Mouse (Mus musculus) T-helper 2 cell (primary cell): Measurements from ENCODE around the gene Fundc1.
"Not testable (repeated sequence)": the region's sequence is repeated elsewhere in the genome, so short reads cannot be mapped to it uniquely, and the experiment has no call there.

Experiments
- in situ Hi-C: fragments of 300-600 bp; cut with MboI, MseI; formaldehyde crosslinking; loops from one replicate; pipeline ENCODE4 v1.15.1; 2025; ENCODE audit warnings: high pct_unique_total_duplicates

The Fundc1 gene

GRCm38 (mm10) chrX:17571621-17572459 lies at the start of gene Fundc1:
Gene Fundc1, minus strand, starts transcription at chrX:17572325.
- in situ Hi-C loops = no loop called here

- in situ Hi-C loops = loop anchor here (25.0 kb wide), 1 partner anchor 1374 kb away; no protein-coding TSS in a partner anchor
These were observed 39.1 kb upstream of the Fundc1 start for GRCm38 (mm10) chrX:17611253-17611652.

- in situ Hi-C loops = loop anchor here (25.0 kb wide), 1 partner anchor 1371 kb away; no protein-coding TSS in a partner anchor
These were observed 36.6 kb upstream of the Fundc1 start for GRCm38 (mm10) chrX:17608763-17609162.

GRCm38 (mm10) chrX:17607668-17608067 lies 35.5 kb upstream of the Fundc1 start:
- in situ Hi-C loops = loop anchor here (25.0 kb wide), 1 partner anchor 1370 kb away; no protein-coding TSS in a partner anchor

- in situ Hi-C loops = no loop called here
These were observed 21.2 kb upstream of the Fundc1 start for GRCm38 (mm10) chrX:17593331-17593730.

GRCm38 (mm10) chrX:17590745-17591144 lies 18.6 kb upstream of the Fundc1 start:
- in situ Hi-C loops = no loop called here

GRCm38 (mm10) chrX:17571271-17571620 lies 879 bp downstream of the Fundc1 start:
- in situ Hi-C loops = no loop called here

GRCm38 (mm10) chrX:17568670-17569069 lies 3.5 kb downstream of the Fundc1 start:
- in situ Hi-C loops = no loop called here

- in situ Hi-C loops = no loop called here
These were observed 6.4 kb downstream of the Fundc1 start for GRCm38 (mm10) chrX:17565743-17566142.

GRCm38 (mm10) chrX:17564732-17565131 lies 7.4 kb downstream of the Fundc1 start:
- in situ Hi-C loops = no loop called here

- in situ Hi-C loops = no loop called here
These were observed 13.4 kb downstream of the Fundc1 start for GRCm38 (mm10) chrX:17558746-17559145.

- in situ Hi-C loops = no loop called here
These were observed 17.6 kb downstream of the Fundc1 start for GRCm38 (mm10) chrX:17554488-17554887.

- in situ Hi-C loops = not testable (repeated sequence)
These were observed 20.5 kb downstream of the Fundc1 start for GRCm38 (mm10) chrX:17551586-17551985.

GRCm38 (mm10) chrX:17547143-17547806 lies 24.9 kb downstream of the Fundc1 start:
- in situ Hi-C loops = no loop called here

GRCm38 (mm10) chrX:17544860-17545492 lies 27.1 kb downstream of the Fundc1 start:
- in situ Hi-C loops = no loop called here

GRCm38 (mm10) chrX:17537701-17538100 lies 34.4 kb downstream of the Fundc1 start:
- in situ Hi-C loops = no loop called here

GRCm38 (mm10) chrX:17527008-17527407 lies 45.1 kb downstream of the Fundc1 start:
- in situ Hi-C loops = no loop called here

GRCm38 (mm10) chrX:17521221-17521716 lies 50.9 kb downstream of the Fundc1 start:
- in situ Hi-C loops = no loop called here

GRCm38 (mm10) chrX:17520086-17520485 lies 52.0 kb downstream of the Fundc1 start:
- in situ Hi-C loops = no loop called here

GRCm38 (mm10) chrX:17514012-17514411 lies 58.1 kb downstream of the Fundc1 start:
- in situ Hi-C loops = no loop called here

- in situ Hi-C loops = no loop called here
These were observed 60.0 kb downstream of the Fundc1 start for GRCm38 (mm10) chrX:17512021-17512602.
